Mouse (Mus musculus): ENCODE data around the gene Tmem189.

The Tmem189 gene

DNA sequence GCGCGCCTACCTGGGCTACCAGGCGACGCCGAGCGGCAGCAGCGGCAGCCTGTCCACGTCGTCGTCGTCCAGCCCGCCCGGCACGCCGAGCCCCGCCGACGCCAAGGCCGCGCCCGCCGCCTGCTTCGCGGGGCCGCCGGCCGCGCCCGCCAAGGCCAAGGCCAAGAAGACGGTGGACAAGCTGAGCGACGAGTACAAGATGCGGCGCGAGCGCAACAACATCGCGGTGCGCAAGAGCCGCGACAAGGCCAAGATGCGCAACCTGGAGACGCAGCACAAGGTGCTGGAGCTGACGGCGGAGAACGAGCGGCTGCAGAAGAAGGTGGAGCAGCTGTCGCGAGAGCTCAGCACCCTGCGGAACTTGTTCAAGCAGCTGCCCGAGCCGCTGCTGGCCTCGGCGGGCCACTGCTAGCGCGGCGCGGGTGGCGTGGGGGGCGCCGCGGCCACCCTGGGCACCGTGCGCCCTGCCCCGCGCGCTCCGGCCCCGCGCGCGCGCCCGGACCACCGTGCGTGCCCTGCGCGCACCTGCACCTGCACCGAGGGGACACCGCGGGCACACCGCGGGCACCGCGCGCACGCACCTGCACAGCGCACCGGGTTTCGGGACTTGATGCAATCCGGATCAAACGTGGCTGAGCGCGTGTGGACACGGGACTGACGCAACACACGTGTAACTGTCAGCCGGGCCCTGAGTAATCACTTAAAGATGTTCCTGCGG, at the start of gene Tmem189:
TSS of gene Tmem189 (minus strand) at position 322 of the 718 bp plus-strand sequence.
- peak; percentile 61 for DNase-seq

GRCm38 (mm10) chr2:167739030-167739429, 49.4 kb upstream of the Tmem189 start:
- no peak for DNase-seq

GRCm38 (mm10) chr2:167734861-167735260, 45.2 kb upstream of the Tmem189 start:
- DNase-seq, result no peak

DNA sequence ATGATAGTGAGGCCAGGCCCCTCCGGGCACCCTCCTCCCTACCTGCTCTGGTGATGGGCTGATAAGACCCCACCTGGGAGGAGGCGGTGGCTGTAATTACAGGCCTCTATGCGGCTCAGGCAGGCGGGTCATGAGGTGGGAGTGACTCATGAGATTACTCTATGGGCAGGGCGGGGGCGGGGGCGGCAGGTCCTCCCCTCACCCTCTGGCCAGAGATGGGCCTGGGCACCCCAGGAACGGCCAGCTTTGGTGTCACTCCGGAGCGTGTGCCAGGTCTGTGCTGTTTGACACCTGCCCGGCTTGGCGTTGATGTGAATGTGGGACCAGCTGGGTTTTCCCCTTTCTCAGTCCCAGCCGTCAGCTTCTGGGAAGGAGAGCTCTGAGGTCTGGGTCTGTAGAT, 41.5 kb upstream of the Tmem189 start:
- DNase-seq, result no peak

DNA sequence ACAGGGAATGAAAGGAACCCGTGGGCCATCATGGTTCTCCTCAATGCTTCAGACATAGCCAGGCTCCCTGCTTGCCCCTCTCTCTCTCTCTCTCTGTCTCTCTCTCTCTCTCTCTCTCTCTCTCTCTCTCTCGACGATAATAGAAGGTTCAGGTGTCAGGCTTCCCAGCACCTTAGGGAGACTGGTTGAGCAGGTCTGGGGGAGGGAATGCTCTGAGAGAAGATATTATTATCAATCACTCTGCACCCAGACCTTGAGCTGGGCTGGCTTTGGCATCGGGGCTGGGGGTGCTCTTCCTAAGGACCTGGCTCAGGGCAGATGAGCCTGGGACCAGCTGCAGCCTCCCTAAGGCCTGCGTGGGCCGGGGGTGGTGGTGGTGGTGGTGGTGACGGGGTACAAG, 40.4 kb upstream of the Tmem189 start:
- DNase-seq, result no peak

DNA sequence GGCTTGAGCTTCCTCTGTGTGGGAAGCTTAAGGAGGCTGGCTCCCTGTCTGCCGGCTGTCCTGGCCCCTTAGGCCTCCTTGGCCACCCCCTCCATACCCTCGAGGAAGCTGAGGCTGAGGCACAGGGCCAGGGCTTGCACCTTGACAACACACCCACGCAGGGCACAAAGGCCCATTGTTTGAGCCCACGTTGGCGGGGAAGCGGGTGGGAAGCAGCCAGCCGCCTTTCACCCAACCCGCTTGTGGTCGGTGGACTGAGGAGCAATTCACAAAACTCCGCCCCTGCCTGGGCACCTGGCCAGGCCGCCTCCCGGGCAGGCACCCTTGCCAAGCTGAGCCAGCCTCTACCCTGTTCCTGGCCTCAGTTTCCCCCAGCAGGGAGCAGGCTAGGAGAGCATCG, 37.5 kb upstream of the Tmem189 start:
- DNase-seq, result peak; percentile 30

DNA sequence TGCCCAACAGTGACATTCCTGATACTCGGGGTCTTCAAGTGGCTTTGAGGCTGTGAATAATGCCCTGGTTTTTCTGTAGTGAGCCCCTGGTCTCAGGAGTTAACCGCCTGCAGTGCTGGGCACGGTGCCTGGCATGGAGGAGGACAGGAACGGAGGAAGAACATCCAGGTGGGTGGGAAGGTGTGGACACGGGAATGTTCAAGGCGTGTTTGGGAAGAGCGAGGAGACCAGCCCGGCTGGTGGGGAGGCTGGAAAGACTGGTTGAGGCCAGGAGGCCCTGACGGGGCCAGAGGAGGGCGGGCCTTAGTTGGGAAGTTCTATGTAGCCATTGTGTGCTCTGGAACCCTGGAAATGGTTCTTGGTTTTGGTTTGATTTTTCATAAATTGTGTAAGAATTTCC, 36.3 kb upstream of the Tmem189 start:
- DNase-seq, result no peak

- no peak for DNase-seq
Measured at GRCm38 (mm10) chr2:167723589-167724206, 34.1 kb upstream of the Tmem189 start.

- DNase-seq, result no peak
Measured at GRCm38 (mm10) chr2:167722538-167722937, 32.9 kb upstream of the Tmem189 start.

DNA sequence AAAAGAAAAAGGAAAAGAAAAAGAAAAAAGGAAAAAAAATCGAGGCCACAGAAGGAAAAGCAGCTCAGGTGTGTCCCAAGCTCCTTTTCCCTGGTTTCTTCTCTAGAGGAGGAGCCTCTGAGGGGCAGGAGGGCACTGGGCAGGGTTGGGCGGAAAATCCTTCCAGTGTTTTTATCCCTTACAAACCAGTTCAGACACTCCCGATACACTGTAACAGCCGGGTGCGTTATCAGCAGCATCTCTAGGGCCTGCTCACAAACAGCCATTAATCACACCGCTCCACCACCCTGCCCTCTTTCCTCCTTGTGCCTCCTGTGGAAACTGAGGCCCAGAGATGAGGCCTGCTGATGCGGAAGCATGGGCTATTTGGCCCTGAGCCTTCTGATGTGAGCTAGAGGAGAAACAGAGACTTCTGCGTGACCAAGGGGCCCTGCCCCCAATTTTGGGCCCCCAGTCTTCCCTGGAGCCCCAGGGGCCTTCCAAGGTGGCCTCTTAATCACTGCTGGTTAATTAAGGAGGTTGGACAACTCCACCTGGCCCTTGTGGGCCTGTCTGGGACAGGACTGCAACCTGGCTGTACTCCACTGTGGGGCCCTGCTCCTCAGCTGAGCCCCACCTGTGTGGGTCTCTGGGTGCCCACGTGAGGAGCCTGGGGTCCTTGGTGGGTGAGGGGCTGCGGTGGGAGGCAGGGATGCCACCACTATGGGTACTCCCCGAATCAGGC, 31.7 kb upstream of the Tmem189 start:
- no peak for DNase-seq

GRCm38 (mm10) chr2:167719520-167719919, 29.9 kb upstream of the Tmem189 start:
- DNase-seq, result no peak

- no peak for DNase-seq
Measured at GRCm38 (mm10) chr2:167717208-167717607, 27.6 kb upstream of the Tmem189 start.

DNA sequence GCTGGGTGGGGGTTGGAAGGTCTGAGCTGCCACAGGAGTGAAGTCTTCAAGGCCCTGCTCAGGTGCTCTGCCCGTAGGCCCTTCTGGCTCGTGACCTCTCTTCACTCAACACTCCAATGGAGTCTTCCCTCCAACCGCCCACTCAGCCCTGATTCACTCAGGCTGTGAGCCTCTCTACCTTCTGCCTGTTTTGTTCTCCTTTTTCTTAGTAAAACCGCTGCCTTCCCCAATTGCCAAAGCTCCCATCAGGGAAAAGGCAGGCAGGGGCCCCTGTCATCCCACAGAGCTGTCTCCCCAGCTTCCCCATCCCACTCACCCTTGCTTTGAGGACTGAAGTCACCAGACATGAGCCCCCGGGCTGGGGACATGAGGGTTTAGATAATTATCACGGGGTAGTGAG, 25.4 kb upstream of the Tmem189 start:
- peak; percentile 26 for DNase-seq

DNA sequence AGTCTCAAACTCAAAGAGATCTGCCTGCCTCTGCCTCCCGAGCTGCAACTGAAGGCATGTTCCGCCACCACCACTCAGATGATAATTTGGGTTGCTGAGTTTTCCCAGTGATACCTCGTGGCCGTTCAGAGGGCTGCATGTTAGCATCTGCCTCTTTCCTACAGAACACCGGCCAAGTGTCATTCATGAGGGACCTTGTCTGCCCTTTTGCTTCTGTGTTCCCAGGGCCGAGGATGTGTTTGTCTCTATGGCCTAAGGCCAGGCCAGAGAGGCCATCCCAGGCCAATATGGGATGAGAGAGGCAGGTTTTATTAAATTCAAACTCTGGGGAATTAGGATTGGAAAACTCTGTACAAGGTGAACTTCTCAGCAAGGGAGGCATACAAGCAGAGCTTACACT, 24.7 kb upstream of the Tmem189 start:
- no peak for DNase-seq

DNA sequence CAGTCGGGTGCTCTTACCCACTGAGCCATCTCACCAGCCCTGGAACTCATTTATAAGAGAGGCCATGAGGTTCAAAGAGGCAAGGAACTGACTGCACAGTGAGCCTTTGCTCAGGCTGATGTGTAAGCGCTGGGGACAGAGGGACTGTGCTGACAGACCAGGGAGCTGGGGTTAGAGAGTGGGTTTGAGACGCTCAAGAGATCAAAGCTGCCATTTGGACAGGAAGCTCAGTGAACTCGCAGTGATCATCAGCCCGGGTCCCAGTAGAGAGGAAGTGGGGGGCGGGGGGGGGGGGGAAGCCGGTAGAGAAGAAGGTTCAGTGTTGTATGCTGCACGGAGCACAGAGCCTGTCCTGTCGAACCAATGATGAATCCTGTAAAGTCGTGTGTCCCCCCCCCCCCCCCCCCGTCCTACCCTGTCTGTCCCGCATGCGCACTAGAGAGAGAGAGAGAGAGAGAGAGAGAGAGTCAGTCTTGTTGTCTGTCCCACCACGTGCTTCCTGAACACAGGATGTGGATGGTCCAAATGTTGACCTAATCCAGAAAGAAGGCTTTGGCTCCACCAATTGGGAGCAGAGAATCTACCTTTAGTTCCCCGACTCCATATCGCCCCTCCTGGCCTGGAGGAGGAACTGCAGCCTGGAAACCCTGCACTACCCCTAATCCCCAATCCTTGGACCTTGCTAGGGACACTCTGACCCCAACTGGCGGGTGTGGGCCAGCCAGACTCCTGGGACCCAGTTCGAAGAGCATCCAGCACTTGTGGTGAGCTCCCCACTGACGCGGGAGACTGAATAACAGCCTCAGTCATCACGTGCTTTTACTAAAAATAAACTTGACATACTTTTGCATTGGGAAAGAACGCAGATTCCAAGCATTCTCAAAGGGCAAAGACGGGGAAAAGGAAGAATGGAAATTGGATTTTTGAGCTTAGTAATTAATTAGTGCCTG, 23.5 kb upstream of the Tmem189 start:
- no peak for DNase-seq

- no peak for DNase-seq
Measured at GRCm38 (mm10) chr2:167710574-167710973, 21.0 kb upstream of the Tmem189 start.

DNA sequence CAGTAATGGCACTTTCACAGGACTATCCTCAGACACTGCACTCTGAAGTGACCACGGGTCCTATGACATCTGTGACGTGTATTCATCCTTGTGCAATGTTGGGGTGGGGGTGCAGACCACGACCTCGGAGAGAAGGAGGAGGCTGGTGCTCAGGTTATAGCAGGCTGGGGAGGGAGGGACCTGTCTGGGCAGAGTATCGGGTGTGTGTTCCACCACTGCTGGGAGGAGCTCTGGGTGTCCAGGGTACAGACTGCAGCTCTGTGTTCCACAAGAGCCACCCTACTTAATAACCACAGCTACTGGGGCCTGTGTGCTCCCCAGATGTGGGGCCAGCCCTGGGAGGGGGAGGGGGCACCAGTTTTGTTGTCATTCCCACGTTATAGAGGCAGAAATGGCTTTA, 20.3 kb upstream of the Tmem189 start:
- DNase-seq, result no peak

DNA sequence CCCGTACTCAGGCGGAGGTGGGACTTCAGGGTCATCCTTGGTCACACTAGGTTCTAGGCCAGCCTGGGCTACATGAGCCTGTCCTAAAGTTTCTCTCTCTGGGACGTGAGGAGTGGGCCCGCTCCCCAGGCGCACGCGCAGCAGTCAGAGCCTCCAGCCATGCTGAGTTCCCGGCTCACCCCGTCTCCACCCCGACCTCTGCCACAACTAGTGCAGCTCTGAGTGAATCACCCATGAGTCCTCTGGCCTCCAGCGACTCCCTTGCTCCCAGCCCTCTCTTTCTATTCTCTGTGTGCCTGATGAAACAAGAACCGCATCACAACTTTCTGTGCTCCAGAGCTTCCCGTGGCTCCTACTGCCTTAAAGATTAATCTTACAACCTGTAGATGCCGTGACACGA, 18.8 kb upstream of the Tmem189 start:
- no peak for DNase-seq

- no peak for DNase-seq
Measured at GRCm38 (mm10) chr2:167706183-167706939, 16.7 kb upstream of the Tmem189 start.

DNA sequence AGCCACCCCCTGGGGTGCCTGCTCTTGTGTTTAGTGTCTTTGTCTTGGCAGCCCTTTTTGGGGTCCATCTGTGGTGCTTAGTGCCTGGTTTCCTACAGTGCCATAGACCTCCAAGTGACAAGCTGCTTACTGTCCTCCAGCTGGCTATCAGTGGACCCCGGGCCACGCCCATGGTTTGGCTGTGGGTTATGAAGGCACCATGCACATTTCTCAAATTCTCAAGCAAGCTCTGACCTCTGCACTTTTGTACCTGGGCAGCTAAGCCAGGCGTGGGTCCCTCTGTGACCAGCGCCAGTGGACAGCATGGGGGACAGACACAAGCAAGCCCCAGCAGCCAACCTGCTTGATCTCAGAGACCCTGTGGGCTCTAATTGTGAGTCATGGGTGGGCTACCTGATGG, 14.8 kb upstream of the Tmem189 start:
- no peak for DNase-seq

- DNase-seq, result no peak
Measured at GRCm38 (mm10) chr2:167702126-167702525, 12.5 kb upstream of the Tmem189 start.

DNA sequence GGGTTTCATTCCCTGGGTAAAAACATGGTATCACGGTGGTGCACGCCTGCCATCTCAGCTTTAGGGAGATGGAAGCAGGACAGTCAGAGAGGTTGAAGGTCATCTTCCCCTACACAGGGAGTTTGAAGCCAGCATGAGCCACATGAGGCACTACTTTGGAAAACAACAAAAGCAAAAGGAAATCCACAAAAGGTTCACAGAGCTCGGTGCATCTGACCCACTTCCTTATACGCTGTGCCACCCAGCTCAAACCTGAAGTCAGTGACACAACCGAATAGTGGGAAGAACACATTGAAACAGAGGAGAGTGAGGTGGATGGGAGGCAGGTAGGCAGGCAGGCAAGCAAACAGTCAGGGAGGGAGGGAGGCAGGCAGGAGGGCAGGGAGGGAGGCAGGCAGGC, 11.8 kb upstream of the Tmem189 start:
- no peak for DNase-seq
